Mouse (Mus musculus) retina, postnatal 1 day (tissue): Measurements from ENCODE around the gene Fam227b.

ENCODE experiments used
- DNase-seq: peaks from one replicate; pipeline ENCODE4 v3.0.0-alpha.2; 2012

The Fam227b gene

DNA sequence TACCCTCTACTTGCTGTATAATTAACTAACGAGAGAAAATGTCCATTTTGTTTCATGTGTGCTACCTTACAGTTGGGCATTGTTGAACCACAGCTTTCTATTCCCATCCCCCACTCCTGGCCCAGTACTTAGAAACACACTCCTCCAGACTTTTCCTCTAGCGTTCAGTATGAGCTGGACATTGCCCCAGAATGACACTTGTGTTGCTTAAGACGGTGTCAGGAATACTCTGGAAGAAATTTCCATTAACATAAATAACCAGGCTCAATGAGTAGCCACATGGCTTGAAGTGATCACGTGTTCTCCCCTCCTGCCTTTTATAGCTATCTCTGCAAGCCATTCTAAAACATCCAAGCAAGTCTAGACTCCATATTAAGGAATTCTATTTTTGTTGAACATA lies 91.2 kb downstream of the Fam227b start:
- peak; percentile 29 for DNase-seq

DNA sequence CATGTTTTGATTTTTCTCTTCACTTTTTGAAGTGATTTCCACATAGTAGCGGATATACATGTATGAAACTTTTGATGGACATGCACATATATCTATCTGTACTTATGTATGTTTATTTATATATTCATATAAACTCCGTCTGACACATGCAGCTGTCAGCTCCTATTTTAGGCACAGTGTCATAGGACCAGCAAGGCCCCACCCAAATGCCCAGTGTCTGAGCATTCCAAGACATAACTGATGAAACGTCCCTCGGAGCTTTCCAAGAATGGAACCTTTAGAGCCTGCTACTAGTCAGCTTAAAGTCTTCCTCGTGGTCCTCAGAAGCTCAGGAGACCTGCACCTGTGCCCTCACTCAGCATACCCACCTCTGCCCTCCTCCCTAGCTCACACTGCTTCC lies 98.1 kb downstream of the Fam227b start:
- DNase-seq: no peak

DNA sequence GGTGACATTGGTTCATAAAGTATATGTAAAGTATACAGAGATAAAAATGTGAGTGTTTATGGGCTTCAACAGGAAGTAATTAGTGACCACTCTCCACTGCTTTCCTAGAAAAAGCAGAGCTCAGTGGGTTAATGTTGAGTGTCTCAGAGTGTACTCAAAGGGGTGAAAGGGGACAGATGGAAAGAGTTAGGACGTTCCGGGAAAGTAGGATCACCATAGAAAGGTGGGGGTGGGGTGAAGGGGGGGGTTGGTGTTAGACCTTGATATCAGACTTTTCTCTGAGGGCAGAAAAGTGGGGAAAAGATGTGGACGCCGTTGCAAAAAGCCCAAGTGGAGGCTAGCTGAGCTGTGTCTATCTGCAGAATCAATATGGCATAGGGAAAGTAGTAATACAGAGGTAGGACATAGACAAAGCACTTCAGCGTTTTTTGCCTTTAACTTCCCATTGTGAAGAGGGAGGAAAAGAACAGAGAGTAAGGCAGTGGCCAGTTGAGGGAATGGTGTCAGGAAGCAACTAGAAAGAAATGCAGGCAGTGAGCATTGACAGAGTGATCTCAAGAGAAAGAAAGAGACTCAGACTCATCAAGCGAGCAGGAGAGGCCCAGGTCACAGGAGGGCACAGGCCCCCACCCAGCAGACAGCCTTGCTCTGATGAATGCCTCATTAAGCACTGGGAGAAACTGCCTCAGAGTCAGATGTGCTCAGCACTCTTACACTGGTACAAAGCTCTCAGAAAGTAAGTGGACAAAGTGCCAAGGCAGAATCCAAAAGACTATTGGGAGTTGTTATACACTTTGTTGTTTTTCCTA lies 98.9 kb downstream of the Fam227b start:
- DNase-seq: peak; percentile 38

DNA sequence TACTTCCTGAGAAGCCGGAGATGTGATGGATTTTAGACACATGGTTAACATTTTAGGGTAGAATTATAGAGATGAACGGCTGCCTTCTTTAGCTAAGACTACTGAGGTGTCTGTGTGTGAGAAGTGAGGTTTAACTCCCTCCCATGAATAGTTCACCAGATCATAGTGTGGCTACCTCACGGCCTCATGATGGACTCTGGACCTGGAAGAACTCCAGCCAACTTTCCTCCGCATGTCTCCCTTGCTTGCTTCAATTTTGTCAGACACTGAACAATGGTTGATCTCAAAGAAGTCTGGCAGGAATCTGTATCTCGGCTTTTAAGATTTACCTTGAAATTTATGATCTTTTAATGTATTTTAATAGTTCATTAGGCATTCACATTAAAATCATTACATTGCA lies 106.2 kb downstream of the Fam227b start:
- DNase-seq: no peak

DNA sequence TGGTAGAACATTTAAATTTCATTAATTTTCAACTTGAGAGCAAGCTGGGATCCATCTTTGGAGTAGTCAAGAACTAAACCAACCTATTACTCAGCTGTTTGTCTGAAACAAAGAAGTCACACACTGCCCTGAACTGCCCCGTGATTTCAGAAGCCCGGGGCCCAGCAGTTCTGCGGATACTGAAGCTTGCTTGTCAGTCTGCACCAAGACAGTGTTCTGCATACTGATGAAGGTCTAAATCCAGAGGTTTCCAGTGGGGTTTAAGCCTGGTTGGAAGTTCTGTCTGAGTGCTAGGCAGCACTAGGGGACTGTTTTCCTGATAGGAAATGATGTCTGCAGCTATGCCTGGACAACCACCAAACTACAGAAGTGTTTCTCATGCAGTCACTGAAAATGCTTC lies 109.1 kb downstream of the Fam227b start:
- no peak for DNase-seq

DNA sequence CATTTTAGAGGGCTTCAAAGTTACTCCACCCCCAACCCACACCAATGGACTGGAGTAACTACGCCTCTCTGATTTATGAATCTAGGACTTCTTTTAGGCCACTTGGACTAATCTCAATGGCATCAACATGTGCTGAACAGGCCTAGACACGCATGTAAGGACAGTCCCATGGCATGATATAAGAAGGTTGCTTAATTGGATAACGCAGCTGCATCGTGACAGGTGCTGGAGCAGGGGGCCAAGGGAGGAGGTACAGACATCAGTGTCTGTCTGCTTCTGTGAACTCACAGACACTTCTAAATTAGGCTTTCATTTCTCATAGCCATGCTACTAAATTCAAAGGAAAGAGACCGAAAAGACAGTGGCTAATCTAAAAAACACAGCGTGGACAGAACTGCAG lies 110.6 kb downstream of the Fam227b start:
- no peak for DNase-seq

DNA sequence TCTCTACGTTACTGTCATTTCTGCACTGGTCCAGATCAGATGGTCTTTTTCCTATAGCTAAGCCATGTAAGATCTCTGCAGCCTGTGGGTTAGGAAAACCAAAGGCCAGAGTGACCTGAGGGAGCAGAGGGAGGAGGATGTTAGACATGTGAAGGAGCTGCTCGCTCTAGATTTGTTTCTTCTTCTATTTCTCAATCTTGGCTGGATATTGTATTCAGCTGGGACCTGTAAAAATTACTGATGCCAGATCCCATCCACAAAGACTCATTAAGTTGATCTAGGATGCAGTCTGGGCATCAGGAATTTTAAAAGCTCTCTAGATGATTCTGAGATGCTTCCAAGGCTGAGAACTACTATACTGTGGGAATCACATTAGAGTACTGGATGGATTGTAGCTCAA lies 111.2 kb downstream of the Fam227b start:
- no peak for DNase-seq

DNA sequence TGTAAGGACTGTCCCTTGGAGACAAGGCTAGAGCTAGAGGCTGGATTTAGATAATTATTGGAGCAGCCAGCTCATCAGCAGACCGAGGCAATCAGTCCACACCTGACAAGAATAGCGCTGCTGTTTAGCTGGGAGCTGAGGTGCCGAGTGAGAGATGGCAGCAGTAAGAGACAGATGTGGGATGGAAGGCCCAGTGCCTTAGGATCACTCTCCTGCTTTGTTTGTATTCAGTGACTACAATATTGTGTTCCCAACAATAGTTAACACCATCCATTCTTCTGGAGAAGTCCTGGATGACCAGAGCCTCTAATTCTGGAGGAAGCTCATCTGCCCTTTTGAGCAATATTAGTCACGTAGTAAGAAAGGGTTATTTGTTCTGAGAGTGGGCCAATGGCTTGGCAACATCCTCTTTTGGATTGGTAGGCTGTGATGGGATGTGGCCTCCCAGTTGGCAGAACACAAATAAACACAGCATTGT lies 112.4 kb downstream of the Fam227b start:
- no peak for DNase-seq

DNA sequence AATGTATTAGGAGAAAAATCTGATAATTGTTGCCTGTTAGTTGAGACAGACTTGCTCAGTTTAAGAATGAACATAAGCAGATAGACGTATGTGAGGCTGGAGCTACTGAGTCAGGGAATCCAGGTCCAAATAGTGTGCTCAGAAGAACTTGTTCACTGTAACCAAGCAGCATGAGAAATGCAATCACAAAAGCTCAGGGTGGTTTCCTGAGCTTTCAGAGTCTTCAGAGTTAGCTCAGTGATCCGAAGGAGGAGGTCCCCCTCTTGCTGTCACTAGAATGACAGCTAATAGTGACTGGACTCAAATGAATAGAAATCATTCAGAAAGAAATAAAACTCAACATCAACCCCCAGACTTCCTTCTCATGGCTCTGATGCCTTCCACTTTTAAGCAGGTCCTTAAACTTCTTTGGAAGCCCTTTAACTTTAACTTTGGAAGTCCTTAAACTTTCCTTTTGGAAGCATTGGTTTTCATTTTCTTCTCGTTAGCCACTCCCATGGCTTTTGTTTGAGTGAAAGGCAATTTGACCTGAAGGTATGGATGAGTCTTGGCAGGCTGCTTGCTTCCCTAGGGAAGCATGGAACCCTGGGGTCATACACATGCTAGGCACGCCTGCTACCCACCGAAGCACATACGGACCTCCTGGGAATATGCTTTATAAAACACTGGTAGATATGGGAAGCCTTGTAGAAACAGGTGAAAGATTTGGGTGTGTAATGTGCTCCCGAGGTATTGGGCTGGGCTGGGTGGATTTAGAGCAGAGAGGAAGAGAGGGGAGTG lies 113.4 kb downstream of the Fam227b start:
- DNase-seq: no peak

DNA sequence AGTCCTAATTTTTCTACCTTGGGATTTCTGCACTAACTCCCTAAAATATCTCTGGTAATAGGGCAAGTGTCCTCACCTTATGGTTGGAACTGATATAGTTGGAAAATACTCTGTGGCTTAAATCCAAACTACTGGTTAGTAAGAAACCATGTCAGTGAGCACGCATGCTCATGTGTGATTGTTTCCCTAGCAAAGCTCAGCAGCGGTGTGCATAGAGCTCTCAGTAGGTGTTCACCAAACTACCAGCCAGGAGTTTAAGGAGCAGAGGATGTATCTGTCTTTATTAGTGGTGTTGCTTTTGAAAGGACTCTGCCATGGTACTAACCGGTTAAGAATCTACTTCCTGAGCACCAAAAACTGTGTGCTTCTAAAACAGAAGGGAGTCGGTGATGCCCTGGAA lies 115.7 kb downstream of the Fam227b start:
- DNase-seq: no peak

DNA sequence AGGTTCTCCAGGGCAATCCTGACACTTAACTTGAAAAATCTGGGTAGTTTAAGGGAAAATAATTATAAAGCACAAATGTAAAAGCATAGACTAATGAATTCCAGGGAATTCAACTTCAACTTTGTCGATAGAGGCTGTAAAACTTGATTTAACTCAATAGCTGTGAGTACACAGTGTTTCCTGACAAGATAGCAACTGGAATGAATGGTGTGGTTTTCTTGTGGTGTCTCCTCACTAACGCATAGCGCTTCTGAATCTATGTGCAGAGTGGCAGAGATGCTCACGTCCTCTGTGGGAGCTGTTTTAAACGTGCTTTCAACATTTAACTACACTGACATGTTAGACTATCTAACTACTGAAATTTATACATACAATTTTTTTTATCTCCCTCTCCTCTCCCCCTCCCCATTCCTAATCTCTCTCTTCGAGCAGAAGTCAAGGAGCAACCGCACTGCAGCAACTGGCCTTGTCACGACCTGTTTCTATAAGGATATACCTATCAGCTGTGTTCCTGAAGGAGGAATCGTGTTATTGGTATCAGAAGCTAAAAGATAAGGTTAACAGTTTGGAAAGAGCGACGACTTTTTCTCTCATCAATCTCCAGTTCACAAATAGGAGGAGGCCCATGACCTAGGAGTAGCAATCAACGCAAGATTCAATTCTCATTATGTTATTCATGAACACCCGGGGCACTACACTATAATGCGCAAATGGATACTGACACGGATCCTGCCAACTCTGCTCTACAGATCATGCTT lies 116.6 kb downstream of the Fam227b start:
- no peak for DNase-seq

DNA sequence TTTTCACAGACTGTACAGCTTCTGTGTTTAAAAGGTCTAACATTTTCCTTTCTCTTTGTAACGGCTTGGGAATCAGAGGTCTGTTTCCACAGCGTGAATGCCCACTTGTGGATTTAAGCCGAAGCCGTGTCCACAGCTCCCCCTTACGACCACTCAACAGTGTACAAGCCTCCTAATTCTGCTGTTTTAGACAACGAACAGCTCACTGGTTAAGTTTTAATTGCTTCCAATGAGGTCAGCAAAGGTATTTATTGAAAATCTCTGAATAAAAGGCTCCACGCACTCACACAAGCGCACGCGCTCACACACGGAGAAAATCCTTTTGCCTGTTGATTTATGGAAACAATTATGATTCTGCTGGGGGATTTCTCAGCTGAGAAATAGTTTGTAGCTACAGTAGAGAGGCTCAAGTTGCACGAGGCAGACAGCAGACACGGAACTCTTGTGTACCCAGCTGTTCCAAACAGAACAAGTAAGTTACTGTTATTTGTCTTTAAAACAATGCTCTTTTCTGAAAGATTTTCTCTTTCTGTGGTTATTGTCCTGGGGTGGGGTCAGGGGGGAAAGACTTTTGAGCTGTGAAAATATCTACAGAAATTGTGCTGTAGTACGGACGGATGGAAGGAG lies 117.3 kb downstream of the Fam227b start, which contains the start of gene Fgf7:
Fgf7 (plus strand) TSS at position 280 of the 627 bp plus-strand sequence.
- DNase-seq: peak; percentile 39

DNA sequence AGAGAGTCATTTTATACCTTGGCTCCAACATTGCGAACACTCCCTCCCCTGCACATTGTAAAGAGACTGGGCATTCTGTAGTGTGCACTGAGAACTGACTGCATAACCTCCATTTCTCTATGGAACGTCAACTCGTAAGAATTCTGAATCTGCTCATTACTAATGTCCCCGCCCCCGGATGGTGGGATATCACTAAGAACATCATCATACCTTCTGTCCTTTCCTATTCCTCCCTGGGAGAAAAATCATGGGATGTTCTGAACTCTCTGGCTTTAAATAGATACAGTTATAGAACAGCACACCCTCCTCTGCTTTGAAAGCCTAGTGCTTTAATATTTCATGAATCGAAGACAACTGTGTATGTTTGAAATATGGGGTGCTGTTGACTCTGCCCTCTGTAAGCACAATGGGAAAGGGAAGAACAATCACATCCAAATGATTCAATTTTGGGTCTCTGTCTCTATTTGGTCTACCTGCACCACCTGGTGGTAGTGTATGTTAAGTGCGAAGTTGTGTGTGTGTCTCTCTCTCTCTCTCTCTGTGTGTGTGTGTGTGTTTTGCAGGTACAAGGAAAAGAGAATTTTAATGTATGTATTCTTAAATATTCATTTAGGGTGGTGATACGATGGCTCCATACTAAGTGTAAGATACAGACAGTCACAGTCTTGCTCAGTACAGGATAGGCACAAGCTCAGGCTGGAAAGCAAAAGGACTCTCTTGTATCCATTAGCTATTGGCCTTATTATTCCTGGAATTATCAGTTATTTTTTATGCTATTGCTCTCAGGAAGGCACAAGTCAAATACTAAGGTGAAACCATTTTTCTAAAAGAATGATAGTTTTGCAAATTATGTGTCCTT lies 118.5 kb downstream of the Fam227b start:
- DNase-seq: peak; percentile 24

DNA sequence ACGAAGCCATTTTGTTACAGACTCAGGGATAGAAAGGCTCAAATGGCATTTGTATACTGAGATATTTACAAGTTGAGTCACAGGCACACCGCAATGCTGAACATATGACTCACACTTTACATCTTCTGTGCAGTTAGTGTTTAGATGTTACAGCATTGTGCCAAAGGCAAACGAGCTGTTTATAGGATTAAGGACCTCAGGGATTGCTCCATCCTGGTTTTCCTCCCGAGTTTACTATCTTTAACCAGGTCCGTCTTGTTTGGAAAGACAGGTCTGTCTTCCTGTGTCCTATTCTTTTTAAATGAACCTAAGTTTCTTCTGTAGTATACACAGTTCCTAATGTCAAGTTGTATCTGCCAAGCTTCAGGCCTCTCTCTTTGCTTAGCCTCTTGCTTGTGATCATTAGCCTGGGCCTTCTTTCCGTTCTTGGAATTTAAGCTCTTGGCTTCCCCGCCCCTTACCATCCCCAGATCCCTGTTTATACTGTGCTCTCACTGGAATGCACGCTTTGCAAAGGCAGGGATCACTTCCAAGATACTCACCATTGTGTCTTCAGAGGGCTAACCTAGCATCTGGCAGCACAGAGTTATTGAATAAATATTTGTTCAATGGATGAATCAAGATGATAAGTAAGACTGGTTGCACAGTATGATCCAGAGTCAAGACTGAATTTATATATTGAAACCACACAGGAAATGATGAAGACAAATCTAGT lies 120.5 kb downstream of the Fam227b start:
- no peak for DNase-seq

DNA sequence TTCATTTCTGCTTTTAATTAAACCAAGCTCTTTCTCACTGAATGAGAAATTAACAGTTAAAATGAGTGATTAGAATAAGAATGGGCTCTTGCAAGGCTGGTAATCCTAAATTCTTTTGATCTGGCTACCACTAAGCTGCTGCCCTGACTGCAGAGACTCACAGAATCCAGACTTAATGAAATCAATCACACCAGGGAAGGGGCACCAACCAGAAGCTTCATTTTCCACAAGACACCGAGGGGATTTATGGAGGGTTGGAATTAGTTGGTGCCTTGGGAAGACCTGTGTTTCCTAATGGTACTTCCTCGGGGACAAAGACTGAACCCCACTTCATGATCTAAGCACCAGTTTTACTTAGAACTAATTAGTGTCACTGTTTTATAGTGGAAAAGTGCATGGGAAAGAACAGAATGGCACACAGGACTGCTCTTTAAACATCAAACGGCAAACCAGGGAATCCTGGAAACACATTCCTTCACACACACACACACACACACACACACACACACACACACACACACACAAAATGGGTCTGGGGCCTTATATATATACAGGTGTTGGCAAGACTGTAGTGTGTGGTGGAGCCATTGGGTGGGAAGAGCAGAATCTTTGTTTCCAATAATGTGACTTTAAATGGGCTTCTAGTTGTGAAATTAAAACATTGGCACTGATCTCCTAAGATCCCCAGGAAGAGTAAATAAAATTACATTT lies 135.9 kb downstream of the Fam227b start:
- DNase-seq: peak; percentile 27

DNA sequence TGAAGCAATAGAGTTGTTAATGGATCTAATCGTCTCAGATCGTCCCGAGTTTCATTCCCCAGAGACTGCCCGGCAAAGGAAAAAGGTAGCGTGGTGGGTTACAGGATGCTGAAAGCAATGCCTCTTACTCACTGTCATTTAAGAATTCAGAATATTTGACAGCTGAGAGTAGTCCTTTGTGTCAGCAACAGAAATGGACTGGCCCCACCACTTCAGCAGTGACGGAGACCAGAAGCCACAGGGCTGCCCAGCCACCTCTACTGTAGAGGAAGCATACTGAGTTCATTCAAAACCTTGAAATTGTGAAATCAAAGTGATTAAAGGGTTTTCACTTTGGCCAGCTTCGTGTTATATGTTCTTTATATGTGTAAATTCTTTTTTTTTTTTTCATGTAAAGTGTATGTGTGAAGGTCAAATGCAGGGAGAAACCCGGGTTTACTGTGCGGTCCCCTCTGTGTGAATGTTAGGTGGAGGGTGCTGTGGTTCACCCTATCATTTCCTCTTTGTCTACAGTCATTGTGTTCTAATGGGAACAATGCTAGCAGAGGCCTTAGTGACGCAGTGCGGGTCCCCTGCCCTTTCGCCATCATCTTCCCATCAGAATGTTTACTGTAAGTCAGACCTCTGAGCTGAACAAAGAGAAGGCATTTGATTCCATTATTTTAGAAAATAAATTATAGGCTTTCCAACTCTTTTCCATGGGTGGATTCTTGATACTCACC lies 136.7 kb downstream of the Fam227b start:
- DNase-seq: no peak

DNA sequence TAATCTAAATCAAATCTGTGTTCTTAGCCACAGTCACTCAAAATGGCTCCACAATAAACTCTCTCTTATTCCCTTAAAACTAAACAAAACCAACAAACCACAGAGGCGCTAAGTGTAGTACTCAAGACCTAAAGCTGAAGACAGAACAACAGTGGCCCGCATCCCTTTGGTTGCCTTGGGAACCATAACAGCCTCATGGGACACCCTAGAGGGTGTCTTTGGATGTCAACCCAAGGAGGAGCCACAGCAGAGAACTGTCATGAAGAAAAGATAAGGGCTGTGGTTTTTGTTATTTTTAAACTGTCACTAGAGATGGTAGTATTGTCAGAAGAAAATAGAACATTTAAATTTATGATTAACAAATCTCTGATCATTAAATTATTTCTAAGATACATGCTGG lies 145.1 kb downstream of the Fam227b start:
- no peak for DNase-seq

DNA sequence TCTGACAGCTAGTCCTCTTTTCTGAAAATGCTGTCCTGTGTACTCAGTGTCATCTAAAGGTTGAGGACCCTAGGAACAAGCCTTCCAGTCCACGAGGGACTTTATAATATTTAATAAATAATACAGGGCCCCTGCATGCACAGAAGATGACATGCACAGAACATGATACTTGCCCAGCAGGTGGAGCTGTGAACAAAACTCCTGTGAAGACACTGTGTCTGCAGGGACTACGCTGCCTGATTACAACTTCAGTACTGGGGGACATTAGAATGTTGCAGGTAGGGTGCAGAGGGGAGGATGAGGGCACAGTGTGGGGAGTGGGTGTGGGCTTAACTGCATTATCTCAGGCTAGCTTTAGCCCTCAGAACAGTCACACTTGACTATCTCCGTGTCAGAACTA lies 145.7 kb downstream of the Fam227b start:
- DNase-seq: peak; percentile 69

DNA sequence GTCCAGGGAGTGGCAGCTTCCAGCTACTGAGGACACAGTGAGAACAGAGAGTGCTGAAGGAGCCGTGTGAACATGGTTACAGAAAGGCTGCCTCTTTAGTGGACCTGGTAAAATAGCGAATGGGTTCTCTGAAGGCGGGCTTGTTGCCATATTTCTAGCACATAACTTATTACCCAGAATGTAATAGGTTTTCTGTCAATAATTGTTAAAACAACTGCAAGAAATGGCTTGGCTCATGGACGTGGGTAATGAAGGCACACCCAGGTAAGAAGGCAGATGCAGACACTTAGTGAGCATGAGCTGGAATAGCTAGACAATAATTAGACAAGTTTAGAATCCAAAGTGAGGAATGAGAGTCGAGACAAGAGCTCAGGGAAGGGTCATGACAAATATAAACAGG lies 149.5 kb downstream of the Fam227b start:
- DNase-seq: no peak
